Mouse (Mus musculus) CH12.LX (cell line): ENCODE measurements around the gene Usp37. TPM values are rescaled to one million over a fixed set of nuclear protein-coding genes. Genes with fewer than 3 reads are reported as not detected.

Source experiments
- DNase-seq: peaks from one replicate; pipeline ENCODE4 v3.0.0-alpha.2; 2013; ENCODE audit errors: extremely low read depth
- H3K27ac ChIP-seq: 2 replicates; pipeline ENCODE4 v1.5.1; 2012; ENCODE audit warnings: low read depth, mild to moderate bottlenecking, control low read depth, moderate library complexity; ENCODE audit not compliant: insufficient read depth
- H3K27me3 ChIP-seq: replicated peaks from 2 replicates; pipeline ENCODE3; 2012; ENCODE audit warnings: inconsistent platforms
- H3K36me3 ChIP-seq, 2 experiments: replicated peaks in 1 of 2; 2 replicates each; pipeline versions ENCODE3 to v1.6.1; 2012; ENCODE audit warnings: inconsistent platforms in 1 of 2, low read length in 1 of 2, mild to moderate bottlenecking in 1 of 2, mixed read lengths in 1 of 2, moderate library complexity in 1 of 2; ENCODE audit not compliant: control insufficient read depth in 1 of 2, insufficient read depth in 1 of 2
- H3K4me1 ChIP-seq, 2 experiments: 2 replicates each; pipeline ENCODE4 v1.6.1; 2012; ENCODE audit warnings: inconsistent platforms in 1 of 2, moderate library complexity in 1 of 2; ENCODE audit not compliant: insufficient read depth in 2 of 2, control insufficient read depth in 1 of 2
- H3K4me2 ChIP-seq: 2 replicates; pipeline ENCODE4 v1.6.1; 2012; ENCODE audit warnings: low read depth, mild to moderate bottlenecking, control low read depth; ENCODE audit not compliant: poor library complexity, insufficient read depth, severe bottlenecking
- H3K4me3 ChIP-seq, 3 experiments: fragments of 150-350 bp in 1 of 3; sonication (generic) in 1 of 3; replicated peaks in 1 of 3; 2 replicates each; pipeline versions ENCODE3 to v1.5.1; 2011 to 2012; ENCODE audit warnings: low read depth in 2 of 3, low read length in 2 of 3, mild to moderate bottlenecking in 2 of 3, moderate library complexity in 2 of 3, control low read depth in 1 of 3, improper control_type of control experiment in 1 of 3, inconsistent platforms in 1 of 3, mixed read lengths in 1 of 3; ENCODE audit not compliant: poor library complexity in 1 of 3
- H3K79me2 ChIP-seq: replicated peaks from 2 replicates; pipeline ENCODE4 v1.6.1; 2012; ENCODE audit warnings: mild to moderate bottlenecking, moderate library complexity; ENCODE audit not compliant: control insufficient read depth, poor library complexity, insufficient read depth, severe bottlenecking; ENCODE audit errors: extremely low read depth
- H3K9ac ChIP-seq: 2 replicates; pipeline ENCODE4 v1.6.1; 2012; ENCODE audit warnings: low read depth, mild to moderate bottlenecking, control low read depth, moderate library complexity; ENCODE audit not compliant: insufficient read depth
- H3K9me3 ChIP-seq: replicated peaks from 2 replicates; pipeline ENCODE3; 2012; ENCODE audit warnings: low read length, inconsistent platforms, mixed read lengths
- CHD1 ChIP-seq: IDR thresholded peaks from 2 replicates; pipeline ENCODE4 v1.6.1; 2012; ENCODE audit warnings: low read depth, low read length, improper control_type of control experiment, inconsistent platforms
- CHD2 ChIP-seq: IDR thresholded peaks from 2 replicates; pipeline ENCODE4 v1.6.1; 2011; ENCODE audit warnings: low read length, improper control_type of control experiment
- CTCF ChIP-seq, 2 experiments: IDR thresholded peaks in 1 of 2; conservative IDR thresholded peaks in 1 of 2; 2 replicates each; pipeline ENCODE4 v1.5.1; 2011 to 2012; ENCODE audit warnings: low read depth in 2 of 2, low read length in 2 of 2, improper control_type of control experiment in 1 of 2, inconsistent platforms in 1 of 2, mild to moderate bottlenecking in 1 of 2, moderate library complexity in 1 of 2
- ELF1 ChIP-seq: IDR thresholded peaks from 2 replicates; pipeline ENCODE4 v1.6.1; 2014; ENCODE audit warnings: low read depth, mild to moderate bottlenecking, inconsistent platforms, low read length, improper control_type of control experiment
- EP300 ChIP-seq: IDR thresholded peaks from 2 replicates; pipeline ENCODE4 v1.6.1; 2011; ENCODE audit warnings: low read length, improper control_type of control experiment
- ETS1 ChIP-seq: conservative IDR thresholded peaks from 2 replicates; pipeline ENCODE4 v1.6.1; 2012; ENCODE audit warnings: low read depth, mild to moderate bottlenecking, inconsistent platforms, low read length, improper control_type of control experiment, moderate library complexity
- HCFC1 ChIP-seq: IDR thresholded peaks from 2 replicates; pipeline ENCODE4 v1.6.1; 2012; ENCODE audit warnings: low read depth, mild to moderate bottlenecking, inconsistent platforms, low read length, improper control_type of control experiment
- KAT2A ChIP-seq: IDR thresholded peaks from 2 replicates; pipeline ENCODE4 v1.6.1; 2012; ENCODE audit warnings: low read length, improper control_type of control experiment, inconsistent platforms; ENCODE audit not compliant: insufficient replicate concordance
- MAX ChIP-seq: IDR thresholded peaks from 2 replicates; pipeline ENCODE4 v1.6.1; 2011; ENCODE audit warnings: low read length, improper control_type of control experiment
- MEF2A ChIP-seq: IDR thresholded peaks from 2 replicates; pipeline ENCODE4 v1.6.1; 2014; ENCODE audit warnings: low read depth, mild to moderate bottlenecking, inconsistent platforms, low read length, improper control_type of control experiment, borderline replicate concordance
- MYC ChIP-seq: IDR thresholded peaks from 2 replicates; pipeline ENCODE4 v1.6.1; 2011; ENCODE audit warnings: low read depth, mild to moderate bottlenecking, improper control_type of control experiment, low read length
- NRF1 ChIP-seq: IDR thresholded peaks from 2 replicates; pipeline ENCODE4 v1.6.1; 2014; ENCODE audit warnings: low read depth, mild to moderate bottlenecking, inconsistent platforms, low read length, improper control_type of control experiment, moderate library complexity
- POLR2A ChIP-seq: IDR thresholded peaks from 2 replicates; pipeline ENCODE4 v1.6.1; 2011; ENCODE audit warnings: low read depth, mild to moderate bottlenecking, improper control_type of control experiment, low read length
- SIN3A ChIP-seq: IDR thresholded peaks from 2 replicates; pipeline ENCODE4 v1.6.1; 2012; ENCODE audit warnings: low read length, improper control_type of control experiment, inconsistent platforms
- SMC3 ChIP-seq: IDR thresholded peaks from 2 replicates; pipeline ENCODE4 v1.6.1; 2011; ENCODE audit warnings: low read depth, low read length, improper control_type of control experiment
- ZC3H11A ChIP-seq: IDR thresholded peaks from 2 replicates; pipeline ENCODE4 v1.6.1; 2012; ENCODE audit warnings: low read depth, mild to moderate bottlenecking, inconsistent platforms, low read length, improper control_type of control experiment
- ZMIZ1 ChIP-seq: IDR thresholded peaks from 2 replicates; pipeline ENCODE4 v1.6.1; 2012; ENCODE audit warnings: low read depth, mild to moderate bottlenecking, inconsistent platforms, low read length, improper control_type of control experiment
- dilution Hi-C: fragments of 300-500 bp; cut with MboI; formaldehyde crosslinking; loops from 2 replicates; pipeline ENCODE4 v1.14.3; 2020; ENCODE audit warnings: low sequenced_read_pairs; ENCODE audit not compliant: extremely low pct_unique_long_range_greater_than_20kb, extremely low pct_ligation_motif_present
- in situ Hi-C: fragments of 300-500 bp; cut with MboI; formaldehyde crosslinking; loops from 3 replicates; pipeline ENCODE4 v1.14.3; 2019; ENCODE audit warnings: low sequenced_read_pairs, low pct_ligation_motif_present, low pct_unique_long_range_greater_than_20kb, mixed read lengths
- polyA plus RNA-seq: library from polyadenylated mRNA; unstranded; fragments of >175 nt; gene quantifications from 2 replicates; pipeline ENCODE4 v1.2.1, GENCODE M21; 2012; ENCODE audit warnings: low read depth; ENCODE audit not compliant: insufficient read length
- total RNA-seq, 2 experiments: library from RNA; depleted of rRNA; stranded (reverse); fragments of 300-350 nt in 1 of 2; fragments of >200 nt in 1 of 2; gene quantifications; 2 replicates each; pipeline ENCODE4 v1.2.3; 2012 to 2014

Gene Usp37
- total and polyA plus RNA-seq, 3 experiments: 13.8 to 24.5 (median 24.1) TPM

DNA sequence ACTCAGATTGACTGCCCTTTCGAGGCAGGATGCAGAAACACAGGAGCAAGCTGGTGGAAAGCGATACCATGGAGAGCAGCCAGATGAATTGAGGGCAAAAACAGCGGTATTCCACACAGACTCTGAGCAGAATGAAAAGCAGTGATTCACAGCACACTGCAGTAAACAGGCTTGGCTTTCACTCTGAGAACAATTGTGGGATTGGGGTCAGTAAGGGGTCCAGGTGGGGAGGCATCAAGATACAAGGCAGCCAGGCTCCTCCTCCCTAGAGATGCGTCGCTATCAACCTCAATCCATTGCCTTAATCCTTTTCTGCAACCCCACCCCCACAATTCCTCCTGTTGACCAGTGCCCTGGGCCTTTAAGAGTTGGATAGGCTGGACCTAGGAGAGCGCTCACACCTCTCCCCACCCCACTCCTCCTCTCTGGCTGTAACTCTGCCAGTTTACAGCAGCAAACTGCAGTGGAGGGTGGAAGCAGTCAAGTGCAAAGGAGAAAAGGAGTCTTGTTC lies 1.6 kb downstream of the Usp37 start, which contains the start of gene Plcd4:
TSS of gene Plcd4 (plus strand) at position 438 of the 511 bp plus-strand sequence.
- H3K79me2 ChIP-seq: no peaks in the 10 kb centered on the region
- dilution Hi-C loops: no loop called here
- no peaks in the 10 kb centered on the region for H3K4me1 ChIP-seq
- H3K27me3 ChIP-seq: peaks cover 22% of the 10 kb centered on the region
- no peak within 1 kb of the TSS for H3K27ac ChIP-seq
- DNase-seq: no peak
- H3K36me3 ChIP-seq: no peaks in the 10 kb centered on the region
- no peak within 1 kb of the TSS for H3K9ac ChIP-seq
- no peak within 1 kb of the TSS for H3K4me3 ChIP-seq
- TF ChIP-seq ZMIZ1: no peak
- TF ChIP-seq ZC3H11A: no peak
- TF ChIP-seq NRF1: no peak
- no peak for TF ChIP-seq ELF1
- no peak for TF ChIP-seq MYC
- TF ChIP-seq SIN3A: no peak
- TF ChIP-seq CTCF (conservative IDR thresholded peaks at IDR 0.05 in 1 of 2, IDR thresholded peaks at IDR 0.05 in 1 of 2; ENCODE audit: low read depth in 2 of 2, low read length in 2 of 2): no peak
- no peak for TF ChIP-seq CHD2
- TF ChIP-seq KAT2A: no peak
- no peak for TF ChIP-seq MEF2A
- no peak for TF ChIP-seq SMC3
- no peak for TF ChIP-seq CHD1
- no peak for TF ChIP-seq POLR2A
- TF ChIP-seq, all 38 proteins: peak for 0
- in situ Hi-C loops: no loop called here
- H3K9me3 ChIP-seq: no peaks in the 10 kb centered on the region
- H3K4me2 ChIP-seq: no peak within 1 kb of the TSS

DNA sequence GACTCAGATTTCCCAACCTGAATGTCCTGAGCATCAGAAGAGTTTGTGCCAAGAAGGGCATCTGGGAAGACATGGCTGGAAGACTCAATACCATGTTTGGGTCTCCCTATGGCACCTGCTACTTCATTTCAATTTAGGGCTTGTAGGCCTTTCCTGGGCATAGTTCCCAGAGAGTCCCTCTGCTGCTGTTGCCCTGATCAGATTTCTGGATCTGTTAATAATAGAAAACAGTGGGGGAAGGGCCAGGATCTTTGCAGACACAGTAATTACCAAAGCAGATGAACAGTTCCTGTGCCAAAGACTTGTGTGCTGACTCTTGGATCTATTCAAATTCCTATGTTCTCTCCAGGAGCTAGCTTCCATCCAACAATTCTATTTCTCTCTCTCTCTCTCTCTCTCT lies 5.4 kb downstream of the Usp37 start:
- no peaks in the 10 kb centered on the region for H3K4me1 ChIP-seq
- no peak overlapping the region for H3K4me3 ChIP-seq
- H3K9me3 ChIP-seq: no peaks in the 10 kb centered on the region
- H3K4me2 ChIP-seq: no peak overlapping the region
- in situ Hi-C loops (no loop called here), dilution Hi-C loops (no loop called here)
- no peaks in the 10 kb centered on the region for H3K79me2 ChIP-seq
- peaks cover 8% of the 10 kb centered on the region for H3K27me3 ChIP-seq
- no peak overlapping the region for H3K27ac ChIP-seq
- H3K36me3 ChIP-seq: no peaks in the 10 kb centered on the region
- TF ChIP-seq MAX: no peak
- DNase-seq: no peak
- H3K9ac ChIP-seq: no peak overlapping the region

DNA sequence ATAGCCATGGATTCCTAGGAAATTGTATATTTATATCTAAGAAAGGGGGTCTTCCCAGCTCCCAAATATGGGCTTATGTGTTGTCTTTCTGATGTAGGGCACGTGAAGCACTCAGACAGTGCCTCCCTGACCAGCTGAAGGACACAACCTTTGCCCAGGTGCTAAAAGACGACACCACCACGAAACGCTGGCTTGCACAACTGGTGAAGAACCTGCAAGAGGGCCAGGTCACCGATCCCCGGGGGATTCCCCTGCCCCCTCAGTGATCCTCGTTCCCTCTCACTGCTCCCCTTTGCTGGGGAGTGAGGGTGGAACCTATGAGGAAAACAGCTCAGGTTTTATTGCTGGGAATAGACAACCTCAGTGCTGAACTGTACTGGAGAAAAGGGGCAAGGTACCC lies 15.5 kb downstream of the Usp37 start:
- no peak overlapping the region for H3K4me3 ChIP-seq
- no peak for DNase-seq
- H3K4me2 ChIP-seq: no peak overlapping the region
- no peaks in the 10 kb centered on the region for H3K9me3 ChIP-seq
- H3K79me2 ChIP-seq: no peaks in the 10 kb centered on the region
- in situ Hi-C loops (no loop called here), dilution Hi-C loops (no loop called here)
- no peaks in the 10 kb centered on the region for H3K4me1 ChIP-seq
- no peak overlapping the region for H3K9ac ChIP-seq
- TF ChIP-seq ETS1 (no peak), EP300 (no peak), ZMIZ1 (no peak), HCFC1 (no peak)
- H3K36me3 ChIP-seq: peaks cover 57 to 94% of the 10 kb centered on the region in 2 experiments
- no peaks in the 10 kb centered on the region for H3K27me3 ChIP-seq
- no peak overlapping the region for H3K27ac ChIP-seq
